Mouse (Mus musculus) bone marrow macrophage, adult 2 months (primary cell): ENCODE measurements around the gene Chst13.

Source experiments
- CTCF ChIP-seq: IDR thresholded peaks from 2 replicates; pipeline ENCODE4 v1.5.1; 2012; ENCODE audit warnings: low read depth, mild to moderate bottlenecking, low read length, moderate library complexity
- POLR2A ChIP-seq: IDR thresholded peaks from 2 replicates; pipeline ENCODE4 v1.6.1; 2012; ENCODE audit warnings: mild to moderate bottlenecking, low read depth, low read length, borderline replicate concordance

DNA sequence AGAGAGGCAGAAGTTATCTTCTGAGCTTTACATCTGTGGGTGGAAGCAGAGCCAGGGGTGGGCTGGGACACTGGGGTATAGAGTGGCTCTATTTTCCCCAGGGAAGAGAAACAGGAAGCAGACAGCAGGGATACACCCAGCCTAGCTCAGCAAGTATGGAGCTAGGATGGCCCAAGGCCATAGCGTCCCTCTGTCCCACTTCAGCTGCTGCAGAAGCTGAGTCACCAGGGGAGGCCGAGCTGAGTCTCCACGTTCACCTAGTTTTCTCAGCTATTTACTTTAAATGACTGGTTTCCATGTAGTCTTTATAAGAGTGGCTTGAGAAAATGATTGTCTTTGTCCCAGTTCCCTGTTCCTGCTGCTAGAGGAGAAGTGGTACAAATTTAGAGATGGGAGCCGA lies 23.5 kb upstream of the Chst13 start:
- TF ChIP-seq CTCF (no peak), POLR2A (no peak)
